Mouse (Mus musculus): ENCODE measurements around the gene Ccl21b. TPM values are rescaled to one million over a fixed set of nuclear protein-coding genes. Genes with fewer than 3 reads are reported as not detected.
"Not testable (repeated sequence)": the region's sequence is repeated elsewhere in the genome, so short reads cannot be mapped to it uniquely, and the experiment has no call there.

Gene Ccl21b
- not detected in 2 replicates for polyA plus RNA-seq (2012; rRNA removed)

- not testable (repeated sequence) for H3K4me1 ChIP-seq (ENCODE audit: control insufficient read depth, insufficient read depth, low read length); H3K27me3 ChIP-seq (ENCODE audit: control insufficient read depth, insufficient read depth, low read length); H3K27ac ChIP-seq (ENCODE audit: control insufficient read depth, insufficient read depth, low read depth, low read length); H3K36me3 ChIP-seq (ENCODE audit: control insufficient read depth, insufficient read depth, low read length); H3K4me3 ChIP-seq (ENCODE audit: control insufficient read depth, low read depth, low read length)
These were observed at the start of gene Ccl21b for GRCm38 (mm10) chr4:42255467-42255866. TSS of gene Ccl21b (plus strand) at chr4:42255767.

GRCm38 (mm10) chr4:42240339-42240738 lies 15.2 kb upstream of the Ccl21b start, which contains the start of gene Gm10600:
TSS of gene Gm10600 (plus strand) at chr4:42240639.
- not testable (repeated sequence) for H3K27me3 ChIP-seq (ENCODE audit: control insufficient read depth, insufficient read depth, low read length); H3K4me3 ChIP-seq (ENCODE audit: control insufficient read depth, low read depth, low read length); H3K27ac ChIP-seq (ENCODE audit: control insufficient read depth, insufficient read depth, low read depth, low read length); H3K4me1 ChIP-seq (ENCODE audit: control insufficient read depth, insufficient read depth, low read length); H3K36me3 ChIP-seq (ENCODE audit: control insufficient read depth, insufficient read depth, low read length)

- not testable (repeated sequence) for H3K36me3 ChIP-seq (ENCODE audit: control insufficient read depth, insufficient read depth, low read length); H3K27ac ChIP-seq (ENCODE audit: control insufficient read depth, insufficient read depth, low read depth, low read length); H3K27me3 ChIP-seq (ENCODE audit: control insufficient read depth, insufficient read depth, low read length); H3K4me3 ChIP-seq (ENCODE audit: control insufficient read depth, low read depth, low read length); H3K4me1 ChIP-seq (ENCODE audit: control insufficient read depth, insufficient read depth, low read length)
These were observed 38.4 kb downstream of the Ccl21b start, which contains the start of gene Gm21953 for GRCm38 (mm10) chr4:42293967-42294366. TSS of gene Gm21953 (plus strand) at chr4:42294267.

Other genes with a start within 250 kb of the Ccl21b start
- not detected in 2 replicates for gene Gm21093, start 221.0 kb upstream of the Ccl21b start, polyA plus RNA-seq (2012; rRNA removed)
- gene Gm3893, start 164.6 kb upstream of the Ccl21b start, polyA plus RNA-seq (2012; rRNA removed): not detected in 2 replicates
- 0.28 TPM in 1 of 2 replicates, not detected in the other for gene Gm13304, start 140.9 kb upstream of the Ccl21b start, polyA plus RNA-seq (2012; rRNA removed)
- 65.1 and 89.5 TPM in 2 replicates for gene Gm13306, start 102.3 kb upstream of the Ccl21b start, polyA plus RNA-seq (2012; rRNA removed)
- gene Gm13305, start 87.2 kb upstream of the Ccl21b start, polyA plus RNA-seq (2012; rRNA removed): 7.8 and 8.0 TPM in 2 replicates
- not detected in 2 replicates for gene Gm10600, start 15.1 kb upstream of the Ccl21b start, polyA plus RNA-seq (2012; rRNA removed)
- not detected in 2 replicates for gene Gm21953, start 38.5 kb downstream of the Ccl21b start, polyA plus RNA-seq (2012; rRNA removed)
- not detected in 2 replicates for gene Fam205a3, start 62.6 kb downstream of the Ccl21b start, polyA plus RNA-seq (2012; rRNA removed)
- gene Gm21586, start 183.6 kb downstream of the Ccl21b start, polyA plus RNA-seq (2012; rRNA removed): not detected in 2 replicates
- gene Gm2163, start 211.0 kb downstream of the Ccl21b start, polyA plus RNA-seq (2012; rRNA removed): 4.4 and 5.1 TPM in 2 replicates

Measured in testis, adult 2 months (tissue).